Mouse (Mus musculus) heart, postnatal 25 days (tissue): ENCODE measurements at regions not wholly inside any gene's neighbourhood (a gene's known extent, or its start where the extent isn't known, plus 50 kb on each side); places are given as distances from the start of the nearest gene placed in this dataset.

Experiments used
- DNase-seq: peaks from one replicate; pipeline ENCODE4 v3.0.0; 2022; ENCODE audit warnings: low spot score
- intact Hi-C: fragments of 180-260 bp; cut with DNase I; formaldehyde crosslinking; loops from one replicate; pipeline ENCODE4 v1.15.1; 2025

DNA sequence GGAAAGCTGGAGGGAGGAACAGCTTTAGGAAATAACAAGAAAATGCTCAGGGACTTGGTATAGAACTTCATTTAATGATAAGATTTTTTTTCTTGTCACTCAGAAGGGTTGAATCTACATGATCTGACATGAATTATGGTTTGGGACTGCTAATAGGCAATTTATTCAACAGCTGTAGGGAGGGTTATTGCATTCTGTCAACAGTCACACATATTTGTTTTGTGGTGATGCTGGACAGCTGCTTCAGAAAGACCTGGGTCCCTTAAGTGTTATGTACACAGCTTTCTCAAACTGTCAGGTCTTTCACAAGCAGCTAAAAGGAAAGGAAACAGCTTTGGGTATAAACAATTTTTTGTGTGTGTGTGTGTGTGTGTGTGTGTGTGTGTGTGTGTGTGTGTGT is 101.0 kb upstream of the Mtpn start:
- DNase-seq: no peak
- intact Hi-C loops: no loop called here

DNA sequence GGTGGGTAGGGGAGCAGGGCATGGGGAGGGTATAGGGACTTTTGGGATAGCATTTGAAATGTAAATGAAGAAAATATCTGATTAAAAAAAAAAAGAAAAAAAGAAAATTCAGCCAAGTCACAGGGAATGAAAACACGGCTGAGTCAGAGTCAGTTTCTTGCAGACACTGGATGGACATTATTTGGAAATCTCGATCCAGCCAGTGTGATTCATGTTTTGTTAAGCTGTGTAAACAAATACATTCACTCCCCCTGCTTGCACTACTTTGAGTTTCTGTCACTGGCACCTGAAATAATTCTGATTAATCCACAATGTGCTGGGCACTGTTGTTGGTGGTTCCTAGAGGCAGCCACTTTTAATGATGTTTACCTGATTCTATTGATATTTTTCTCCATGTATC is 68.6 kb upstream of the Mtpn start:
- intact Hi-C loops: no loop called here
- no peak for DNase-seq

DNA sequence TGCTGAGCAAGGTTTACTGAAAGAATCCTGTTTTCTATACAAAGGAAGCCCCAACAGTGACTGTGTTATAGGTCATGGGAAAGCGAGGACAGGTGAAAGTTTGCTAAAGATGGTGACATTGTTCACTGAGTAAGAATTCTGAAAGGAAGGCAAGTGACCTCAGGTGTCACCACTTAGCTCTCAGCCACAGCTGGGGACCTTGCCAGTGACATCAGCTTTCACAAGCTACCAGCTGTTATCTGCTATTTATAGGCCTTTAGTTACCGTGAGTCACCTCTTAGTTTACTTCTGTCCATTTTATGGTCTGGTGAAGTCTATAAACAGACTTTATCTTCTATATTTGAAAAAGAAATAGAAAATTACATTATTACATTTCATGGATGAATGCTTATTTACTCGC is 65.4 kb upstream of the Mtpn start:
- DNase-seq: no peak
- intact Hi-C loops: no loop called here

DNA sequence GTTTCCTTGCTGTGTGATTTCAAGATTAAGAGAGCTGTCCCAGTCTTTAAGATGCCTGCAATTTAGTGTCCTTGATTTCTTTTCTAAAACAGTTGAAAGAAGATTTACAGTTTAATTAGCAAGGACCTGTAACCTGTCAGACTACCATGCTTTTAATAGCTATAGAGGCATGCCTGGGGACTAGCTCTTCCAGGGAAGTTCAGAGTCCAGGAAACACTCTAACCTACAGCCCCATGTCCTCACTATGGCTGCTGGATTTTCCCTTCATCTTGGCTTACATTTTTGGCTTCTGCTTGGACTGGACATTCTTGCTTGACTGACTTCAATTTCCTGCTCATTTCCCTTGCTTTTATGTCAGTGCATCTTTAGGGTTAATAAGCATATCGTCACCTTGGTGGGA is 61.7 kb upstream of the Mtpn start:
- DNase-seq: no peak
- intact Hi-C loops: no loop called here

DNA sequence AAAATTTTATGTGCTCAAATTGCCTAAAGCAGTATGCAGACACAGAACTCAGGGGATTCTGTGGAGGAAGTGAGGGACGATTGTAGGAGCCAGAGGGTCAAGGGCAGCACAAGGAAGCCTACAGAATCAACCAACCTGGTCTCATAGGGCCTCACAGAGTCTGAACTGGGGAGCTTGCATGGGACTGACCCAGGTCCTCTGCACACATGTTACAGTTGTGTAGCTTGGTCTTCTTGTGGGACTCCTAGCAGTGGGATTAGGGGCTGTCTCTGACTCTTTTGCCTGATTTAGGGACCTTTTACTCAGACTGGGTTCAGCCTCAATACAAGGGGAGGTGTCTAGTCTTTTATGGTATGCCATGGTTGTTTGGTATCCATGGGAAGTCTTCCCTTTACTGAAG is 60.2 kb upstream of the Mtpn start:
- intact Hi-C loops: no loop called here
- DNase-seq: no peak

DNA sequence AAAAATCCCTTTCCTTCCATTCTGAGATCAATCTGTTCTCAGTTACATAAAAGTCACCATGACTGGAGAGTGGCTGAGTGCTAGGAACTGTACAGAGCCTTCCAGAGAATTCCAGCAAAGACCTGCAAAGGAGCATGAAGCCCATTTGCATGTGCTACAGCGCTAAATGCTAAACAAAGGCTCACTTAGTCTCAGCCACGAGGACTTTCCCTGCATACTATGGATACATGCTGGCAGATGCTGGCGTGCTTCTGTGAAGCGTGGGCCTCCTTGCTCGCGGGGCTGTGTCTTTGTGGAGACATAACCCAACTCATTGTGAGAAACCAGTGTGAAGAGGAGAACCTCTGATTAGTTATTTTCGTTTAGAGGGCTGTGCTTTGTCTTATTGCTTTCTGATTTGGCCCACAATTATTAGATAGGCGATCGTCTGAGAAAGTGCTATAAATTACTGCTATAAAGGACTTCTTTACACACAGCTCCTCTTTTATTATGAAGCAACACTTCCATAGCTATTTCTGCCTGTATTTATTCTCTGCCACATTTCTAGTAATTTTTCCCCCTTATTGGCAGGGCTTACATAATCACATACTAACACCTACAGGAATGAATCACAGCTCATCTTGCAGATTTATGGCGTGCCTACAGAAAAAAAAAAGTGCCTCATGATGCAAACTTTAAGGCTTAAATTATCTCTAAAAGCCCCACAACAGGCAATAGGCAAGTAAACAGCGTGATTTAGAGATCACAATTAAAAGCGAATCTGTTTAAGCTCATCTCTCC is 58.9 kb upstream of the Mtpn start:
- intact Hi-C loops: no loop called here
- DNase-seq: no peak

DNA sequence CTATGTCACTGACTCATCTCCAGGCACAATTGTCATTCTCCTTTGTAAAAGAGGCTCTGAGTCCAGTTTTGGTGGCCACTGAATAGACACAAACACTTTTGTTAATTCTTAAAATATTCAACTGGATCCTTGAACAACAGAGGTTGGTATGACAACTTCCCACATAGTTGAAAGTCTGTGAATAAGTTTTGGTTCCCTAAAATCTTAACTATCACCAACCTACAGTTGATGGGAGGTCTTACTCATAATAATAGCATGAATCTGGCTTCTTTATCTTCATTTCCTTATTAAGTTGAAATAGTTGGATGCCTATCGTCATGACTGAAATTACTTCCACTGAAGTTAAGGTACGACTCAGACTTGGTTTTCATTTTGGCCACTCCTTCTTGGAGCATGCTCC is 55.3 kb upstream of the Mtpn start:
- intact Hi-C loops: no loop called here
- DNase-seq: no peak

DNA sequence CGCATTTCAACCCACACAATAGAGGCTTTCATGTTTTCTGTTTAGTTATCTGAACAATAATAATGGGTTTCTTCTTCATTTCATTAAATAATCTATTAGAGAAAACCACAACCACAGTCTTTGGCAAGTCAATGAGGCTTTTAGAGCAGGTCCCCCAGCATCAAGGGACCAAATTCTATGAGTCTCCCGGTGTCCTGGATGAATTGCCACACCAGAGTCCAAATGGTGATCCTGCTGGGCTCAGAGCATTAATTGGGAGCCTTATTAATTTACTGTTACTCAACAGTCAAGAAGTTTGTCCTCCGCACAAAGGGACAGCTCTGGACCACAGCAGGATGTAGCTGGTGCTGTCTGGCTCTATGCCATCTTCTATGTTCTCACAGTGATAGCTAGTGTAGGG is 52.5 kb upstream of the Mtpn start:
- intact Hi-C loops: no loop called here
- DNase-seq: no peak
